In the genomic region with DNA sequence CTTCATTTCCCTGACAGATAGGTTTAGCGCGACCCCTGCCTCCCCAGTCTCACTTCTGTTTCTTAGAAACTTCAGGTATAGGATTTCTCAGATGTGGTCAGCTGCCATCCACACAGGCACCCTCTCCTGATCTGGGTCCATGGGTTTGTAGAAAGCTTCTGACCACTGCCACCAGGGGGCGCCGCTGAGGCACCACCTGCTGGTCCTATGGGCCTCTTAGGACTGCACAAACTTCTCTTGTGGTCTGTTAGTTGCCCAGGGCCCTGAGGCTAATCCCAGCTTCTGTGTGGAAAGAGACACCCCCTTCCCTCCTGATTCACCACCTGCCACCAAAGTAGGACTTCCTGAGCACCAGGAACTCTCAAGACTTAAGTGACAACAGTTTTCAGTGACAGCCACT, we compare ENCODE assay signal across 8 mouse cellular contexts. TPM values are rescaled to one million over a fixed set of nuclear protein-coding genes. Genes with fewer than 3 reads are reported as not detected.
DNase-seq lines count a peak whose midpoint lies in the region; ATAC-seq and TF ChIP-seq lines count a peak whose summit lies in the region.

No protein-coding gene starts in this region.

- H3K36me3 ChIP-seq in liver, embryonic 14.5 days (replicated peaks; ENCODE audit: control insufficient read depth, insufficient read depth, low read depth): no peaks in the 10 kb centered on the region
- peaks cover 48% of the 10 kb centered on the region for H3K36me3 ChIP-seq in midbrain, embryonic 15.5 days (replicated peaks)

- TF ChIP-seq EP300 in liver, embryonic 14.5 days (IDR thresholded peaks at IDR 0.05; ENCODE audit: low read depth): no peak

- H3K4me3 ChIP-seq in layer of hippocampus, adult 2 months: no peak overlapping the region
- no peak overlapping the region for H3K4me3 ChIP-seq in liver, embryonic 14.5 days (ENCODE audit: insufficient read depth in 1 of 2, low read depth in 2 of 2, low read length in 2 of 2)
- H3K4me3 ChIP-seq in midbrain, embryonic 15.5 days: no peak overlapping the region

- WGBS in liver, embryonic 14.5 days (ENCODE audit: insufficient replicate concordance): 33% methylated on average over 4 of the region's 4 CpGs
- WGBS in midbrain, embryonic 15.5 days: 67% methylated on average over 4 of the region's 4 CpGs

- no peak for DNase-seq in layer of hippocampus, adult 2 months (ENCODE audit: low spot score in 2 of 2)
- DNase-seq in layer of hippocampus, adult 9-10 months (ENCODE audit: low spot score): no peak
- DNase-seq in adrenal gland, postnatal 36 days: peak; percentile 55 to 73
- peak in 2 of 3 experiments; percentile 9 to 16 for DNase-seq in liver, embryonic 14.5 days (ENCODE audit: low read depth in 3 of 3, low spot score in 3 of 3)
- DNase-seq in testis, postnatal 10 days (ENCODE audit: low spot score): peak; percentile 64
- no peak for DNase-seq in ovary, postnatal 10 days (ENCODE audit: low spot score)
- no peak for DNase-seq in left cerebral cortex, adult 9 months (ENCODE audit: low spot score in 2 of 2)

- H3K9ac ChIP-seq in liver, embryonic 14.5 days (replicated peaks): no peak overlapping the region
- no peak overlapping the region for H3K9ac ChIP-seq in midbrain, embryonic 15.5 days

- no peaks in the 10 kb centered on the region for H3K27me3 ChIP-seq in liver, embryonic 14.5 days (ENCODE audit: control insufficient read depth, insufficient read depth, low read length)
- H3K27me3 ChIP-seq in midbrain, embryonic 15.5 days (replicated peaks): no peaks in the 10 kb centered on the region

- no peak overlapping the region for H3K4me2 ChIP-seq in liver, embryonic 14.5 days (ENCODE audit: low read depth)
- no peak overlapping the region for H3K4me2 ChIP-seq in midbrain, embryonic 15.5 days

- no peak for ATAC-seq in liver, embryonic 14.5 days (ENCODE audit: insufficient read depth)
- ATAC-seq in midbrain, embryonic 15.5 days (replicated peaks): no peak

- TF ChIP-seq CTCF in layer of hippocampus, adult 2 months (conservative IDR thresholded peaks at IDR 0.05): peak; percentile 72
- peak; percentile 93 for TF ChIP-seq CTCF in liver, embryonic 14.5 days (IDR thresholded peaks at IDR 0.05; ENCODE audit: low read depth)

- H3K9me3 ChIP-seq in liver, embryonic 14.5 days (ENCODE audit: control insufficient read depth, low read length): no peaks in the 10 kb centered on the region
- peaks cover 25% of the 10 kb centered on the region for H3K9me3 ChIP-seq in midbrain, embryonic 15.5 days

- H3K4me1 ChIP-seq in liver, embryonic 14.5 days (replicated peaks; ENCODE audit: control insufficient read depth in 2 of 2, insufficient read depth in 2 of 2, low read length in 1 of 2): no peaks in the 10 kb centered on the region
- H3K4me1 ChIP-seq in midbrain, embryonic 15.5 days: no peaks in the 10 kb centered on the region

- H3K27ac ChIP-seq in layer of hippocampus, adult 2 months: no peak overlapping the region
- H3K27ac ChIP-seq in liver, embryonic 14.5 days: no peak overlapping the region
- H3K27ac ChIP-seq in midbrain, embryonic 15.5 days: no peak overlapping the region

RNA-seq across cellular contexts. Expression of gene Zscan20, which starts 30.7 kb away (rescaled TPM):
- total RNA-seq in layer of hippocampus, adult 2 months (2021): 10 to 100 TPM in 1 of 2 experiments, 1 to 10 TPM in 1; 8.3 to 10.6 TPM
- total RNA-seq in adrenal gland, postnatal 36 days (2021): 1 to 10 TPM; 6.3 to 8.7 TPM
- 0.57 and 0.71 TPM in 2 replicates for polyA plus RNA-seq in liver, embryonic 14.5 days (2012; rRNA removed)
- polyA plus RNA-seq in liver, embryonic 14.5 days (2014; fragmentation: Nextera tagmentation; extraction: Ambion mirVana): 0.33 and 0.59 TPM in 2 replicates
- 5.3 and 6.1 TPM in 2 replicates for polyA plus RNA-seq in midbrain, embryonic 15.5 days (2015; fragmentation: Nextera tagmentation; extraction: Ambion mirVana)

RNA-seq across cellular contexts. Expression of gene Tlr12, which starts 39.2 kb away (rescaled TPM):
- under 1 TPM; 0.49 to 0.93 TPM for total RNA-seq in layer of hippocampus, adult 2 months (2021)
- under 1 TPM; 0.73 to 0.82 TPM for total RNA-seq in adrenal gland, postnatal 36 days (2021)
- 0.75 and 0.81 TPM in 2 replicates for polyA plus RNA-seq in liver, embryonic 14.5 days (2012; rRNA removed)
- 0.14 and 0.18 TPM in 2 replicates for polyA plus RNA-seq in liver, embryonic 14.5 days (2014; fragmentation: Nextera tagmentation; extraction: Ambion mirVana)
- polyA plus RNA-seq in midbrain, embryonic 15.5 days (2015; fragmentation: Nextera tagmentation; extraction: Ambion mirVana): 1.9 and 2.5 TPM in 2 replicates

Comparison
In these comparisons a context has a peak if more than half of its experiments do, and no peak if none do; other contexts are left out.
1. DNase-seq: peak in adrenal gland, postnatal 36 days (2 of 2), liver, embryonic 14.5 days (2 of 3) and testis, postnatal 10 days (single experiment); none in layer of hippocampus, adult 2 months (0 of 2), layer of hippocampus, adult 9-10 months (single experiment), ovary, postnatal 10 days (single experiment) and left cerebral cortex, adult 9 months (0 of 2).